Mouse (Mus musculus): ENCODE results near the gene Muc20.

DNA sequence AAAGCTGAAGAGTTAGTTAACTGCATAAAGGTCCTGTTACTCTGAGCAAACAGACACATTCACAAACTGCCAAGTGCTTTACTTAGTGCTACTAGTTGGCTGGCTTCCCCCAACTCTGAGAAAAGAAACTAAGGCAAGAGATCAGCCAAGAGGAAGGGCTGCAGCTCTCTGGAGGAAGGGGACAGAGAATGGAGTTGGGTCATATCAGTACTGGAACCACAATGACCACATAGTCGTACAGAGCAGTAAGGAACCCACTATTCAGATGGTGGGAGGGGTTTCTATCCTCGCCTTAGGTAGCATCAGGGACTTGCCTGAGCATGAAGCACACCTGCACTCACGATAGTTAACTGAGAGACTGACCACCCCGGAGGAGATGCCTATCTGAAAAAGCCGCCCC lies 25.6 kb upstream of the Muc20 start:
- no peak for TF ChIP-seq CTCF (IDR thresholded peaks at IDR 0.05; ENCODE audit: borderline replicate concordance, control insufficient read depth, extremely low read depth, insufficient read depth, low read length, poor library complexity)
- no peak for TF ChIP-seq POLR2A (IDR thresholded peaks at IDR 0.05; ENCODE audit: control insufficient read depth, extremely low read depth, insufficient read depth, low read length, poor library complexity)
